15 mouse cellular contexts compared by ENCODE assay signal in genomic region chr8:25410536-25410935, GRCm38 (mm10).
"Had no signal": no experiment of that assay in that cellular context is flagged by ENCODE, and none has a peak within 500 bp of the region (broad histone marks: within the 10 kb centered on the region; RNA-seq: fewer than 3 reads in every experiment).

No protein-coding gene starts in this region.

- H3K4me3 ChIP-seq: kidney, embryonic 15.5 days; left cerebral cortex, adult 2 months; limb, embryonic 10.5 days; liver, embryonic 12.5 days; megakaryocyte, embryonic 14.5 days; midbrain, embryonic 15.5 days; neural tube, embryonic 12.5 days had no signal

- H3K4me2 ChIP-seq: kidney, embryonic 15.5 days; liver, embryonic 12.5 days; lung, embryonic 14.5 days; midbrain, embryonic 11.5 days; midbrain, embryonic 15.5 days; neural tube, embryonic 12.5 days had no signal

- H3K9me3 ChIP-seq: kidney, embryonic 15.5 days; limb, embryonic 10.5 days; liver, embryonic 12.5 days; midbrain, embryonic 15.5 days had no signal

- H3K27me3 ChIP-seq: kidney, embryonic 15.5 days; liver, embryonic 12.5 days; midbrain, embryonic 15.5 days; neural tube, embryonic 12.5 days had no signal

- H3K36me3 ChIP-seq: kidney, embryonic 15.5 days; limb, embryonic 10.5 days; liver, embryonic 12.5 days; midbrain, embryonic 15.5 days; neural tube, embryonic 12.5 days had no signal

- H3K4me1 ChIP-seq: limb, embryonic 10.5 days; liver, embryonic 12.5 days; megakaryocyte, embryonic 14.5 days; midbrain, embryonic 15.5 days; neural tube, embryonic 12.5 days had no signal

- H3K27ac ChIP-seq: kidney, embryonic 15.5 days; left cerebral cortex, adult 2 months; limb, embryonic 10.5 days; liver, embryonic 12.5 days; macrophage; midbrain, embryonic 15.5 days; neural tube, embryonic 12.5 days; stomach, postnatal 0 days had no signal

- ATAC-seq: liver, embryonic 12.5 days; midbrain, embryonic 15.5 days had no signal

- H3K9ac ChIP-seq: kidney, embryonic 15.5 days; liver, embryonic 12.5 days; lung, embryonic 14.5 days; midbrain, embryonic 15.5 days; neural tube, embryonic 12.5 days had no signal

- DNase-seq: kidney, postnatal 25 days; layer of hippocampus, adult 9-11 months; lung, embryonic 14.5 days; lung, postnatal 14 days; thymus, postnatal 4 days had no signal
